Mouse (Mus musculus) lung, adult 18-20 months (tissue): ENCODE results near the gene Igf2bp3.

Experiments used
- DNase-seq, 2 experiments: peaks; one replicate each; pipeline ENCODE4 v3.0.0; 2022; ENCODE audit warnings: mixed read lengths in 2 of 2

The Igf2bp3 gene

GRCm38 (mm10) chr6:49218275-49218802 is 3.6 kb upstream of the Igf2bp3 start:
- no peak for DNase-seq

GRCm38 (mm10) chr6:49217581-49218274 is 3.0 kb upstream of the Igf2bp3 start:
- no peak for DNase-seq

GRCm38 (mm10) chr6:49216811-49217542 is 2.2 kb upstream of the Igf2bp3 start:
- DNase-seq: no peak

- no peak for DNase-seq
Observed at GRCm38 (mm10) chr6:49215748-49216585, 1.2 kb upstream of the Igf2bp3 start.

- DNase-seq: no peak
Observed at GRCm38 (mm10) chr6:49214086-49214927, 450 bp downstream of the Igf2bp3 start.

- DNase-seq: no peak
Observed at GRCm38 (mm10) chr6:49213581-49214085, 1.1 kb downstream of the Igf2bp3 start.

GRCm38 (mm10) chr6:49212931-49213580 is 1.7 kb downstream of the Igf2bp3 start:
- no peak for DNase-seq

- no peak for DNase-seq
Observed at GRCm38 (mm10) chr6:49212141-49212540, 2.6 kb downstream of the Igf2bp3 start.

GRCm38 (mm10) chr6:49211596-49211995 is 3.2 kb downstream of the Igf2bp3 start:
- no peak for DNase-seq

- no peak for DNase-seq
Observed at GRCm38 (mm10) chr6:49209881-49210854, 4.6 kb downstream of the Igf2bp3 start.

GRCm38 (mm10) chr6:49208935-49209334 is 5.8 kb downstream of the Igf2bp3 start:
- no peak for DNase-seq

GRCm38 (mm10) chr6:49208297-49208930 is 6.3 kb downstream of the Igf2bp3 start:
- DNase-seq: no peak

- DNase-seq: no peak
Observed at GRCm38 (mm10) chr6:49206416-49206815, 8.3 kb downstream of the Igf2bp3 start.

GRCm38 (mm10) chr6:49195188-49195587 is 19.6 kb downstream of the Igf2bp3 start:
- no peak for DNase-seq

- DNase-seq: no peak
Observed at GRCm38 (mm10) chr6:49194536-49194935, 20.2 kb downstream of the Igf2bp3 start.

GRCm38 (mm10) chr6:49189363-49189762 is 25.4 kb downstream of the Igf2bp3 start:
- no peak for DNase-seq

- no peak for DNase-seq
Observed at GRCm38 (mm10) chr6:49187299-49187698, 27.5 kb downstream of the Igf2bp3 start.

GRCm38 (mm10) chr6:49176018-49176417 is 38.7 kb downstream of the Igf2bp3 start:
- no peak for DNase-seq

GRCm38 (mm10) chr6:49174616-49175015 is 40.1 kb downstream of the Igf2bp3 start:
- DNase-seq: no peak

- DNase-seq: no peak
Observed at GRCm38 (mm10) chr6:49173674-49174073, 41.1 kb downstream of the Igf2bp3 start.
